Mouse (Mus musculus) CH12.LX (cell line): ENCODE data around the gene Ptchd4. TPM values are rescaled to one million over a fixed set of nuclear protein-coding genes. Genes with fewer than 3 reads are reported as not detected.

ENCODE experiments used
- DNase-seq: peaks from one replicate; pipeline ENCODE4 v3.0.0-alpha.2; 2013; ENCODE audit errors: extremely low read depth
- H3K27ac ChIP-seq: 2 replicates; pipeline ENCODE4 v1.5.1; 2012; ENCODE audit warnings: low read depth, mild to moderate bottlenecking, control low read depth, moderate library complexity; ENCODE audit not compliant: insufficient read depth
- H3K27me3 ChIP-seq: replicated peaks from 2 replicates; pipeline ENCODE3; 2012; ENCODE audit warnings: inconsistent platforms
- H3K36me3 ChIP-seq, 2 experiments: replicated peaks in 1 of 2; 2 replicates each; pipeline versions ENCODE3 to v1.6.1; 2012; ENCODE audit warnings: inconsistent platforms in 1 of 2, low read length in 1 of 2, mild to moderate bottlenecking in 1 of 2, mixed read lengths in 1 of 2, moderate library complexity in 1 of 2; ENCODE audit not compliant: control insufficient read depth in 1 of 2, insufficient read depth in 1 of 2
- H3K4me1 ChIP-seq, 2 experiments: 2 replicates each; pipeline ENCODE4 v1.6.1; 2012; ENCODE audit warnings: inconsistent platforms in 1 of 2, moderate library complexity in 1 of 2; ENCODE audit not compliant: insufficient read depth in 2 of 2, control insufficient read depth in 1 of 2
- H3K4me2 ChIP-seq: 2 replicates; pipeline ENCODE4 v1.6.1; 2012; ENCODE audit warnings: low read depth, mild to moderate bottlenecking, control low read depth; ENCODE audit not compliant: poor library complexity, insufficient read depth, severe bottlenecking
- H3K4me3 ChIP-seq, 3 experiments: fragments of 150-350 bp in 1 of 3; sonication (generic) in 1 of 3; replicated peaks in 1 of 3; 2 replicates each; pipeline versions ENCODE3 to v1.5.1; 2011 to 2012; ENCODE audit warnings: low read depth in 2 of 3, low read length in 2 of 3, mild to moderate bottlenecking in 2 of 3, moderate library complexity in 2 of 3, control low read depth in 1 of 3, improper control_type of control experiment in 1 of 3, inconsistent platforms in 1 of 3, mixed read lengths in 1 of 3; ENCODE audit not compliant: poor library complexity in 1 of 3
- H3K79me2 ChIP-seq: replicated peaks from 2 replicates; pipeline ENCODE4 v1.6.1; 2012; ENCODE audit warnings: mild to moderate bottlenecking, moderate library complexity; ENCODE audit not compliant: control insufficient read depth, poor library complexity, insufficient read depth, severe bottlenecking; ENCODE audit errors: extremely low read depth
- H3K9ac ChIP-seq: 2 replicates; pipeline ENCODE4 v1.6.1; 2012; ENCODE audit warnings: low read depth, mild to moderate bottlenecking, control low read depth, moderate library complexity; ENCODE audit not compliant: insufficient read depth
- H3K9me3 ChIP-seq: replicated peaks from 2 replicates; pipeline ENCODE3; 2012; ENCODE audit warnings: low read length, inconsistent platforms, mixed read lengths
- BHLHE40 ChIP-seq: IDR thresholded peaks from 2 replicates; pipeline ENCODE4 v1.6.1; 2011; ENCODE audit warnings: mild to moderate bottlenecking, low read depth, low read length, improper control_type of control experiment
- CHD1 ChIP-seq: IDR thresholded peaks from 2 replicates; pipeline ENCODE4 v1.6.1; 2012; ENCODE audit warnings: low read depth, low read length, improper control_type of control experiment, inconsistent platforms
- CTCF ChIP-seq, 2 experiments: IDR thresholded peaks in 1 of 2; conservative IDR thresholded peaks in 1 of 2; 2 replicates each; pipeline ENCODE4 v1.5.1; 2011 to 2012; ENCODE audit warnings: low read depth in 2 of 2, low read length in 2 of 2, improper control_type of control experiment in 1 of 2, inconsistent platforms in 1 of 2, mild to moderate bottlenecking in 1 of 2, moderate library complexity in 1 of 2
- E2F4 ChIP-seq: IDR thresholded peaks from 2 replicates; pipeline ENCODE4 v1.6.1; 2011; ENCODE audit warnings: low read depth, low read length, improper control_type of control experiment; ENCODE audit not compliant: insufficient replicate concordance
- EP300 ChIP-seq: IDR thresholded peaks from 2 replicates; pipeline ENCODE4 v1.6.1; 2011; ENCODE audit warnings: low read length, improper control_type of control experiment
- ETS1 ChIP-seq: conservative IDR thresholded peaks from 2 replicates; pipeline ENCODE4 v1.6.1; 2012; ENCODE audit warnings: low read depth, mild to moderate bottlenecking, inconsistent platforms, low read length, improper control_type of control experiment, moderate library complexity
- HCFC1 ChIP-seq: IDR thresholded peaks from 2 replicates; pipeline ENCODE4 v1.6.1; 2012; ENCODE audit warnings: low read depth, mild to moderate bottlenecking, inconsistent platforms, low read length, improper control_type of control experiment
- IRF4 ChIP-seq: IDR thresholded peaks from 2 replicates; pipeline ENCODE4 v1.6.1; 2014; ENCODE audit warnings: low read depth, mild to moderate bottlenecking, inconsistent platforms, low read length, improper control_type of control experiment
- JUN ChIP-seq: IDR thresholded peaks from 2 replicates; pipeline ENCODE4 v1.6.1; 2011; ENCODE audit warnings: low read depth, mild to moderate bottlenecking, low read length, improper control_type of control experiment, moderate library complexity; ENCODE audit not compliant: insufficient read depth
- KAT2A ChIP-seq: IDR thresholded peaks from 2 replicates; pipeline ENCODE4 v1.6.1; 2012; ENCODE audit warnings: low read length, improper control_type of control experiment, inconsistent platforms; ENCODE audit not compliant: insufficient replicate concordance
- MEF2A ChIP-seq: IDR thresholded peaks from 2 replicates; pipeline ENCODE4 v1.6.1; 2014; ENCODE audit warnings: low read depth, mild to moderate bottlenecking, inconsistent platforms, low read length, improper control_type of control experiment, borderline replicate concordance
- MXI1 ChIP-seq: IDR thresholded peaks from 2 replicates; pipeline ENCODE4 v1.6.1; 2011; ENCODE audit warnings: mild to moderate bottlenecking, low read depth, low read length, improper control_type of control experiment
- NELFE ChIP-seq: IDR thresholded peaks from 2 replicates; pipeline ENCODE4 v1.6.1; 2011; ENCODE audit warnings: low read depth, low read length, improper control_type of control experiment
- PAX5 ChIP-seq: IDR thresholded peaks from 2 replicates; pipeline ENCODE4 v1.6.1; 2012; ENCODE audit warnings: low read length, inconsistent platforms, mixed read lengths
- POLR2A ChIP-seq: IDR thresholded peaks from 2 replicates; pipeline ENCODE4 v1.6.1; 2011; ENCODE audit warnings: low read depth, mild to moderate bottlenecking, improper control_type of control experiment, low read length
- RAD21 ChIP-seq: IDR thresholded peaks from 2 replicates; pipeline ENCODE4 v1.6.1; 2011; ENCODE audit warnings: low read depth, mild to moderate bottlenecking, low read length, improper control_type of control experiment, moderate library complexity
- RCOR1 ChIP-seq: conservative IDR thresholded peaks from 2 replicates; pipeline ENCODE4 v1.6.1; 2012; ENCODE audit warnings: low read depth, mild to moderate bottlenecking, inconsistent platforms, low read length, improper control_type of control experiment
- SIN3A ChIP-seq: IDR thresholded peaks from 2 replicates; pipeline ENCODE4 v1.6.1; 2012; ENCODE audit warnings: low read length, improper control_type of control experiment, inconsistent platforms
- TBP ChIP-seq: conservative IDR thresholded peaks from 2 replicates; pipeline ENCODE4 v1.6.1; 2011; ENCODE audit warnings: low read depth, low read length, improper control_type of control experiment
- TCF12 ChIP-seq: IDR thresholded peaks from 2 replicates; pipeline ENCODE4 v1.6.1; 2014; ENCODE audit warnings: low read depth, mild to moderate bottlenecking, inconsistent platforms, low read length, improper control_type of control experiment
- UBTF ChIP-seq: IDR thresholded peaks from 2 replicates; pipeline ENCODE4 v1.6.1; 2012; ENCODE audit warnings: low read depth, mild to moderate bottlenecking, inconsistent platforms, low read length, improper control_type of control experiment, moderate library complexity
- USF2 ChIP-seq: conservative IDR thresholded peaks from 2 replicates; pipeline ENCODE4 v1.6.1; 2011; ENCODE audit warnings: low read depth, low read length, improper control_type of control experiment
- ZC3H11A ChIP-seq: IDR thresholded peaks from 2 replicates; pipeline ENCODE4 v1.6.1; 2012; ENCODE audit warnings: low read depth, mild to moderate bottlenecking, inconsistent platforms, low read length, improper control_type of control experiment
- ZKSCAN1 ChIP-seq: IDR thresholded peaks from 2 replicates; pipeline ENCODE4 v1.6.1; 2012; ENCODE audit warnings: low read depth, inconsistent platforms, low read length, improper control_type of control experiment, borderline replicate concordance
- ZNF384 ChIP-seq: IDR thresholded peaks from 2 replicates; pipeline ENCODE4 v1.6.1; 2012; ENCODE audit warnings: low read depth, low read length, improper control_type of control experiment, inconsistent platforms
- dilution Hi-C: fragments of 300-500 bp; cut with MboI; formaldehyde crosslinking; loops from 2 replicates; pipeline ENCODE4 v1.14.3; 2020; ENCODE audit warnings: low sequenced_read_pairs; ENCODE audit not compliant: extremely low pct_unique_long_range_greater_than_20kb, extremely low pct_ligation_motif_present
- in situ Hi-C: fragments of 300-500 bp; cut with MboI; formaldehyde crosslinking; loops from 3 replicates; pipeline ENCODE4 v1.14.3; 2019; ENCODE audit warnings: low sequenced_read_pairs, low pct_ligation_motif_present, low pct_unique_long_range_greater_than_20kb, mixed read lengths
- polyA plus RNA-seq: library from polyadenylated mRNA; unstranded; fragments of >175 nt; gene quantifications from 2 replicates; pipeline ENCODE4 v1.2.1, GENCODE M21; 2012; ENCODE audit warnings: low read depth; ENCODE audit not compliant: insufficient read length
- total RNA-seq, 2 experiments: library from RNA; depleted of rRNA; stranded (reverse); fragments of 300-350 nt in 1 of 2; fragments of >200 nt in 1 of 2; gene quantifications; 2 replicates each; pipeline ENCODE4 v1.2.3; 2012 to 2014

The Ptchd4 gene
- total and polyA plus RNA-seq, 3 experiments, result not detected

DNA sequence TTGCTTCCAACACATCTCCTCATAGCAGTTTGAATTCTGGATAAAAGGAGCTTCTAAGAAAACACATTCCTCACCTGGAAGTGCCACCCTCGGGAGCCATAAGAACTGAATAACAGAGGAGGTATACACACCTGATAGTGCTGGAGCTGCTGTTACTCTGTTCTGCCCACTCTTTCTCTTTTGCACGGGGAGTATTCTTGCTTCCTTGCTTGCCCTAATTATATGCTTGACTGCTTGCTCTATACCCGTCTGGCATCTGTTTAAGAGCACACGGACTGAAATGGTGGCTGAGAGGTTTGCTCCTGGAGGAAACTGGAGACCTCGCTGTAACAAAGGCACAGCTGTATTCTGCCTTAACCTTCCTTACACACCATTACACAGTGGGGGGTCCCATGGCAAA, 214.4 kb downstream of the Ptchd4 start:
- Histone ChIP-seq H3K9me3 (peaks cover 2% of the 10 kb centered on the region), H3K4me2 (no peak overlapping the region), H3K36me3 (no peaks in the 10 kb centered on the region), H3K9ac (no peak overlapping the region), H3K27me3 (no peaks in the 10 kb centered on the region), H3K27ac (no peak overlapping the region), H3K4me3 (no peak overlapping the region), H3K4me1 (0 out of 4 replicates have a peak, but pooled peaks cover 0 to 8% of the 10 kb centered on the region in 2 experiments), H3K79me2 (no peaks in the 10 kb centered on the region)
- DNase-seq, result peak; percentile 3
- dilution Hi-C loops, result no loop called here
- TF ChIP-seq ZC3H11A (no peak), ZNF384 (no peak), PAX5 (no peak), EP300 (no peak), TCF12 (no peak), CTCF (conservative IDR thresholded peaks at IDR 0.05 in 1 of 2, IDR thresholded peaks at IDR 0.05 in 1 of 2; ENCODE audit: low read depth in 2 of 2, low read length in 2 of 2) (no peak), RCOR1 (no peak), MXI1 (no peak), TBP (no peak), RAD21 (no peak), ZKSCAN1 (no peak), IRF4 (no peak), ETS1 (no peak), HCFC1 (no peak)
- in situ Hi-C loops, result no loop called here

GRCm38 (mm10) chr17:42549578-42549977, 233.8 kb downstream of the Ptchd4 start:
- H3K27ac ChIP-seq, result no peak overlapping the region
- in situ Hi-C loops (no loop called here), dilution Hi-C loops (no loop called here)
- H3K9ac ChIP-seq, result no peak overlapping the region
- H3K4me3 ChIP-seq, result no peak overlapping the region
- no peaks in the 10 kb centered on the region for H3K9me3 ChIP-seq
- no peak overlapping the region for H3K4me2 ChIP-seq
- peaks cover 0 to 4% of the 10 kb centered on the region in 2 experiments; a peak in 1 of 4 replicates for H3K4me1 ChIP-seq
- TF ChIP-seq JUN, result no peak
- TF ChIP-seq KAT2A, result no peak
- no peak for TF ChIP-seq ZC3H11A
- TF ChIP-seq MEF2A, result no peak
- no peak for TF ChIP-seq TCF12
- no peak for TF ChIP-seq MXI1
- no peak for TF ChIP-seq NELFE
- TF ChIP-seq USF2, result no peak
- TF ChIP-seq EP300, result no peak
- TF ChIP-seq CHD1, result no peak
- TF ChIP-seq BHLHE40, result no peak
- TF ChIP-seq E2F4, result no peak
- TF ChIP-seq UBTF, result no peak
- TF ChIP-seq TBP, result no peak
- no peak for TF ChIP-seq ZKSCAN1
- TF ChIP-seq POLR2A, result no peak
- no peak for TF ChIP-seq CTCF (conservative IDR thresholded peaks at IDR 0.05 in 1 of 2, IDR thresholded peaks at IDR 0.05 in 1 of 2; ENCODE audit: low read depth in 2 of 2, low read length in 2 of 2)
- TF ChIP-seq PAX5, result no peak
- TF ChIP-seq SIN3A, result no peak
- no peaks in the 10 kb centered on the region for H3K79me2 ChIP-seq
- peak; percentile 21 for DNase-seq
- no peaks in the 10 kb centered on the region for H3K27me3 ChIP-seq
- no peaks in the 10 kb centered on the region for H3K36me3 ChIP-seq
